Mouse (Mus musculus): ENCODE results near the gene Tbc1d24.

The Tbc1d24 gene

GRCm38 (mm10) chr17:24205284-24205888 lies at the start of gene Tbc1d24:
Tbc1d24 (minus strand) TSS chr17:24205562.
- DNase-seq, result peak; percentile 97

- no peak for DNase-seq
Observed at GRCm38 (mm10) chr17:24252329-24252728, 47.0 kb upstream of the Tbc1d24 start.

GRCm38 (mm10) chr17:24251320-24252069 lies 46.1 kb upstream of the Tbc1d24 start, which contains the start of gene Ccnf:
Ccnf (minus strand) TSS chr17:24251484.
- DNase-seq, result peak; percentile 98

- DNase-seq, result no peak
Observed at GRCm38 (mm10) chr17:24250988-24251319, 45.6 kb upstream of the Tbc1d24 start.

GRCm38 (mm10) chr17:24248641-24249040 lies 43.3 kb upstream of the Tbc1d24 start:
- no peak for DNase-seq

GRCm38 (mm10) chr17:24244061-24244460 lies 38.7 kb upstream of the Tbc1d24 start:
- no peak for DNase-seq

GRCm38 (mm10) chr17:24243311-24243969 lies 38.1 kb upstream of the Tbc1d24 start:
- no peak for DNase-seq

- peak; percentile 87 for DNase-seq
Observed at GRCm38 (mm10) chr17:24236921-24237320, 31.6 kb upstream of the Tbc1d24 start.

- no peak for DNase-seq
Observed at GRCm38 (mm10) chr17:24236479-24236878, 31.1 kb upstream of the Tbc1d24 start.

GRCm38 (mm10) chr17:24227941-24228340 lies 22.6 kb upstream of the Tbc1d24 start:
- DNase-seq, result no peak

GRCm38 (mm10) chr17:24226721-24227120 lies 21.4 kb upstream of the Tbc1d24 start:
- no peak for DNase-seq

- no peak for DNase-seq
Observed at GRCm38 (mm10) chr17:24225851-24226250, 20.5 kb upstream of the Tbc1d24 start.

- DNase-seq, result no peak
Observed at GRCm38 (mm10) chr17:24224741-24225140, 19.4 kb upstream of the Tbc1d24 start.

- no peak for DNase-seq
Observed at GRCm38 (mm10) chr17:24223513-24223912, 18.2 kb upstream of the Tbc1d24 start.

GRCm38 (mm10) chr17:24222653-24223052 lies 17.3 kb upstream of the Tbc1d24 start:
- DNase-seq, result no peak

GRCm38 (mm10) chr17:24220435-24221411 lies 15.4 kb upstream of the Tbc1d24 start, which contains the start of gene Tedc2:
Tedc2 (minus strand) TSS chr17:24220851.
- peak; percentile 97 for DNase-seq

GRCm38 (mm10) chr17:24216836-24217235 lies 11.5 kb upstream of the Tbc1d24 start:
- no peak for DNase-seq

- no peak for DNase-seq
Observed at GRCm38 (mm10) chr17:24213186-24213585, 7.8 kb upstream of the Tbc1d24 start.

- DNase-seq, result no peak
Observed at GRCm38 (mm10) chr17:24212441-24213018, 7.2 kb upstream of the Tbc1d24 start.

- DNase-seq, result peak; percentile 88
Observed at GRCm38 (mm10) chr17:24211631-24212440, 6.5 kb upstream of the Tbc1d24 start.

GRCm38 (mm10) chr17:24210591-24210990 lies 5.2 kb upstream of the Tbc1d24 start:
- DNase-seq, result peak; percentile 45

GRCm38 (mm10) chr17:24209916-24210240 lies 4.5 kb upstream of the Tbc1d24 start:
- DNase-seq, result no peak
